Mouse (Mus musculus): ENCODE results near the gene Stap2. TPM values are rescaled to one million over a fixed set of nuclear protein-coding genes. Genes with fewer than 3 reads are reported as not detected.

Gene Stap2
- polyA plus RNA-seq, 1 experiment from 2014 or later = 25.9 TPM

DNA sequence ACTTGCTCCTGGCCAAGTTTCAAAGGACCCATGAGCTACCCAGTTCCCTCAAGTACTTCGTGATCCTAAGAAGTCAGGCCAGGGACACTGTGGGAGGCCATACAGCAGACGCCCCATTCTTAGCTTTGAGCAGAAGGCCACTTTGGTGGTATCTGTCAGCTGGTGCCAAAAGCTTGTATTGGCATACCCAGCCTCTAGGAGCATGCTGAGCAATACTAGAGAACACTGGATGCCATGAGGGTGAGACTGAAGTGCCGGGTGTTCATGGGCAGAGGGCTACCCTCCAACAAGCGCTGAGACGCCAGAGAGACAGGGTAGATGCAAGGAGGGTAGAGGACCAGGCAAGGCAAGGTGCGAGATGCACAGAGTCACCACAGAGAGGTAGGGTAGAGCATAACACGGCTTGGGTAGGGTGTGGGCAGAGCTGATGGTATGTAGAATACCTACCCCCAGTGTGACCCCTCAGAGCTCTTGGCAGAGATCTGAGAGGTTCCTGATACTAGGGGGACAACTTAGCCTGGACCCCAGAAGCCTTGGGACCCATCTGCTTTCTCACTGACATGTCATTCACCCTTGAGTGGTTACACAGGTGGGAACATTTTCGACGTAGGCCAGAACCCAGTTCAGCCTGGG, 25.0 kb upstream of the Stap2 start:
- Histone ChIP-seq H3K36me3 (ENCODE audit: control insufficient read depth, insufficient read depth, low read length) (peaks cover 36% of the 10 kb centered on the region), H3K9ac (ENCODE audit: low read length) (no peak overlapping the region), H3K27ac (ENCODE audit: low read depth) (no peak overlapping the region), H3K4me3 (ENCODE audit: low read depth, low read length) (no peak overlapping the region), H3K27me3 (replicated peaks; ENCODE audit: control insufficient read depth, insufficient read depth, low read length) (no peaks in the 10 kb centered on the region), H3K4me1 (replicated peaks; ENCODE audit: control insufficient read depth, insufficient read depth, low read length) (peaks cover 17% of the 10 kb centered on the region), H3K4me2 (ENCODE audit: low read length) (no peak overlapping the region), H3K9me3 (ENCODE audit: control insufficient read depth, low read length) (no peaks in the 10 kb centered on the region)
- DNase-seq (ENCODE audit: low spot score) (no peak), ATAC-seq (replicated peaks; ENCODE audit: low FRiP score, low TSS enrichment, low read depth) (no peak)
- 87% methylated on average over 9 of the region's 9 CpGs for WGBS

DNA sequence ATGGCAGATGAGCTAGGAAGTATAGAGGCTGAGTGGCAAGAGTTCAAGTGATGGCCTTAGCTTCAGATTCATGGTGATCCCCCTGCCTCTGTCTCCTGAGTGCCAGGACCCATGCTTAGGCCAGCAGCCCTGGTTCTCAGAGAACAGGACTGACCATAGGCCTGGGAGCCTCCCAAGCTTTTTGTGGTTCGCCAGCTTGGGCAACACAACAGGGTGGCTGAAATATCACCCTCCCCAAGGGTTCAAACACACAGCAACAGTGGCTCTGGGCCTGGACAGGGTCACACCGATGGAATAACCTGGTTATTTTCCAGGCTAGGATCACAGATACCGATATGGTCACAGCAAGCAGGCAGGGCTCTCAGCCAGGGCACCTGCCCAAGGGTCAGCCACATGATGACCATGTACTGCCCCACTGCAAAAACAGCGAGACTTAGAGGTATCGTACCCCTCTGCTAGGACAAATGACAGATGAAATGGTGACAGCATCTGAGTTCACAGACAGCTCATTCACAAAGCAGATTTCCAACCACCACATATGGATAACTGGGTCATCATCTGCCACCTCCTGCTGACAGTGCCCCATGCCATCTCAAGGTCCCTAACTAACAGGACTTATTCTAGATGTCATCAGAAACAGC, 22.5 kb upstream of the Stap2 start:
- ATAC-seq (replicated peaks; ENCODE audit: low FRiP score, low TSS enrichment, low read depth) (no peak), DNase-seq (ENCODE audit: low spot score) (no peak)
- H3K36me3 ChIP-seq (ENCODE audit: control insufficient read depth, insufficient read depth, low read length) = peaks cover 27% of the 10 kb centered on the region
- no peak overlapping the region for H3K4me2 ChIP-seq (ENCODE audit: low read length)
- no peak overlapping the region for H3K27ac ChIP-seq (ENCODE audit: low read depth)
- no peaks in the 10 kb centered on the region for H3K27me3 ChIP-seq (replicated peaks; ENCODE audit: control insufficient read depth, insufficient read depth, low read length)
- no peak overlapping the region for H3K4me3 ChIP-seq (ENCODE audit: low read depth, low read length)
- no peak overlapping the region for H3K9ac ChIP-seq (ENCODE audit: low read length)
- H3K9me3 ChIP-seq (ENCODE audit: control insufficient read depth, low read length) = no peaks in the 10 kb centered on the region
- H3K4me1 ChIP-seq (replicated peaks; ENCODE audit: control insufficient read depth, insufficient read depth, low read length) = peaks cover 6% of the 10 kb centered on the region; the same call in 1 of the 2 replicates
- 93% methylated on average over 5 of the region's 5 CpGs for WGBS

DNA sequence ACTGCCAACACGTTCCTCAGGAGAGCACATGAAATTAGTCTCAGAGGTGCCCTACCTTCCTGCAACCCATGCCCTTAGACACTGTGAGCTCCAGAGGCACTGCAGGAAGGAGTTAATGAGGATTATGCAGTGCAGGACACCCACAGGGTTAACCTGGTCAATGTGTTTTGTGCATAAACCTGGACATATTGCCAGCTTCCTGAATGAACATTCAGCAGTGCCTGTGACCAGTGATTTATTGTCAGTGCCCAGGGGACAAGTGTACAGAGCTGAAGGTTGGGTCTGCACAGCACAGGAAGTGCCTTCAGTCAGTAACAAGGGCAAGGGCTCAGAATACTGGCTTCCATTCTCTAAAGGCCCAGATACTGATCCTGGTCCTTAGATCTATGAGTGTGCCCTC, 21.5 kb upstream of the Stap2 start:
- no peak overlapping the region for H3K4me2 ChIP-seq (ENCODE audit: low read length)
- DNase-seq (ENCODE audit: low spot score) (no peak), ATAC-seq (replicated peaks; ENCODE audit: low FRiP score, low TSS enrichment, low read depth) (no peak)
- no peaks in the 10 kb centered on the region for H3K27me3 ChIP-seq (replicated peaks; ENCODE audit: control insufficient read depth, insufficient read depth, low read length)
- no peaks in the 10 kb centered on the region for H3K4me1 ChIP-seq (replicated peaks; ENCODE audit: control insufficient read depth, insufficient read depth, low read length)
- H3K9ac ChIP-seq (ENCODE audit: low read length) = no peak overlapping the region
- H3K4me3 ChIP-seq (ENCODE audit: low read depth, low read length) = no peak overlapping the region
- H3K27ac ChIP-seq (ENCODE audit: low read depth) = no peak overlapping the region
- peaks cover 27% of the 10 kb centered on the region for H3K36me3 ChIP-seq (ENCODE audit: control insufficient read depth, insufficient read depth, low read length)
- 79% methylated on average over 1 of the region's 1 CpGs for WGBS
- H3K9me3 ChIP-seq (ENCODE audit: control insufficient read depth, low read length) = no peaks in the 10 kb centered on the region

DNA sequence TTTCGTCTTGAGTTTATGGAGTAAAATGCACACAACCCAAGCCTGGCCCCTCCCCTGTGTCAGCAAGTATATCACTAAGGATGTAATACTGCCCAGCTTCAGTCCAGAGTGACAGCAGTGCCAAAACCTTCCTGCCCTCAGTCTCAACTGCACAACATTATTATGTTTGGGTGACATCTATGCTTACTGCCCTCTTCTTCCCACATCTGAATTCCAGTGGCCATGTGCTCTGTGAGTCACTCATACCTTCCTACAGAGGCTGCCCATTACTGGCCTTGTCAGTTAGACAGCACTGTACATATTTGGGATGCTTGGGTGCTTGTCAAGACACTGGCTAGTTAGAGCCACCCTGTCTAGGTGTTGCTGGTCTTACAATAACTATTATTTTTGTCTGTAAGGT, 20.9 kb upstream of the Stap2 start:
- Histone ChIP-seq H3K9me3 (ENCODE audit: control insufficient read depth, low read length) (no peaks in the 10 kb centered on the region), H3K27me3 (replicated peaks; ENCODE audit: control insufficient read depth, insufficient read depth, low read length) (no peaks in the 10 kb centered on the region), H3K27ac (ENCODE audit: low read depth) (no peak overlapping the region), H3K9ac (ENCODE audit: low read length) (no peak overlapping the region), H3K4me2 (ENCODE audit: low read length) (no peak overlapping the region), H3K4me1 (replicated peaks; ENCODE audit: control insufficient read depth, insufficient read depth, low read length) (no peaks in the 10 kb centered on the region), H3K36me3 (ENCODE audit: control insufficient read depth, insufficient read depth, low read length) (peaks cover 27% of the 10 kb centered on the region), H3K4me3 (ENCODE audit: low read depth, low read length) (no peak overlapping the region)
- ATAC-seq (replicated peaks; ENCODE audit: low FRiP score, low TSS enrichment, low read depth) (no peak), DNase-seq (ENCODE audit: low spot score) (no peak)
- WGBS = 83% methylated on average over 1 of the region's 1 CpGs

DNA sequence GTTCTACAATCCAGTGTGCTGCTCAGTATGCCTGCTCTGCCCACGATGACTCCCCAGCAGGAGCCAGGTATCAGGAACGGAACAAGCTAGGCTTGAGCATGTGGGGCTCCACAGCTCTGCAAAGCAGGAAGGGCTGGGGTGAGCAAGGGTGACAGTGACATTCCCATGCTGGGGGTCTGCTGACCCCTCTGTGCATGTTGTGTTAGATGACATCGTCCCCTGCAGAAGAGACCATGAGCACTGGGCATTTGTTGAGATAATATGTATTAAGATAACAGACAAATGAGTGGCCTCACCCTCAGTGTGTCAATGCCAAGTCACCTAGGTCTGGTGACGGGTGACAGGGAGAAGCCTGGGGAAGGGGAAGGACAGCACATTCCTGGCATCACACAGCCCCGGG, 19.5 kb upstream of the Stap2 start:
- H3K9me3 ChIP-seq (ENCODE audit: control insufficient read depth, low read length) = no peaks in the 10 kb centered on the region
- H3K36me3 ChIP-seq (ENCODE audit: control insufficient read depth, insufficient read depth, low read length) = peaks cover 34% of the 10 kb centered on the region
- ATAC-seq (replicated peaks; ENCODE audit: low FRiP score, low TSS enrichment, low read depth) = no peak
- H3K9ac ChIP-seq (ENCODE audit: low read length) = no peak overlapping the region
- WGBS = 77% methylated on average over 5 of the region's 5 CpGs
- no peak overlapping the region for H3K4me2 ChIP-seq (ENCODE audit: low read length)
- H3K27me3 ChIP-seq (replicated peaks; ENCODE audit: control insufficient read depth, insufficient read depth, low read length) = no peaks in the 10 kb centered on the region
- no peak for DNase-seq (ENCODE audit: low spot score)
- H3K4me1 ChIP-seq (replicated peaks; ENCODE audit: control insufficient read depth, insufficient read depth, low read length) = no peaks in the 10 kb centered on the region
- H3K27ac ChIP-seq (ENCODE audit: low read depth) = no peak overlapping the region
- H3K4me3 ChIP-seq (ENCODE audit: low read depth, low read length) = no peak overlapping the region

DNA sequence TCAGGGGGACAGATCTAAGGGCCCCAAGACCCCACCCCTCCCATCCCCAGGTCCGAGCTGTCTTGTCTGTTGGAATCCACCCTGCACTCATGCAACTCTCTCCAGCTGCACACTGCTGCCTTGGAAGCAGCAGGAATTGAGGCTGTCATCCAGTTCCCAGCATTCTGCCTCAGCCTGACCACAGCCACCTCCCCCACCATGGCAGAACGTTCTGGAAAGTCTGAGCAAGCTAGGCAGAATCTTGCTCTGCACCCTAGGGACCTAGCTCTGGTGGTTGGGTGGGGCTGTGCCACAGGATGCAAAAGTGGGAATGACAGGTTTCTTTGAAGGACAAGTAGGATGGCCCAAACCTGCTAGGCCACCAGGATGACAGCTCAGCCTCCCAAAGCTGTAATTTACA, 19.1 kb upstream of the Stap2 start:
- no peaks in the 10 kb centered on the region for H3K4me1 ChIP-seq (replicated peaks; ENCODE audit: control insufficient read depth, insufficient read depth, low read length)
- WGBS = 57% methylated on average over 2 of the region's 2 CpGs
- DNase-seq (ENCODE audit: low spot score) (no peak), ATAC-seq (replicated peaks; ENCODE audit: low FRiP score, low TSS enrichment, low read depth) (no peak)
- H3K9me3 ChIP-seq (ENCODE audit: control insufficient read depth, low read length) = no peaks in the 10 kb centered on the region
- H3K4me2 ChIP-seq (ENCODE audit: low read length) = no peak overlapping the region
- H3K9ac ChIP-seq (ENCODE audit: low read length) = no peak overlapping the region
- H3K4me3 ChIP-seq (ENCODE audit: low read depth, low read length) = no peak overlapping the region
- no peak overlapping the region for H3K27ac ChIP-seq (ENCODE audit: low read depth)
- H3K36me3 ChIP-seq (ENCODE audit: control insufficient read depth, insufficient read depth, low read length) = peaks cover 36% of the 10 kb centered on the region
- H3K27me3 ChIP-seq (replicated peaks; ENCODE audit: control insufficient read depth, insufficient read depth, low read length) = no peaks in the 10 kb centered on the region

DNA sequence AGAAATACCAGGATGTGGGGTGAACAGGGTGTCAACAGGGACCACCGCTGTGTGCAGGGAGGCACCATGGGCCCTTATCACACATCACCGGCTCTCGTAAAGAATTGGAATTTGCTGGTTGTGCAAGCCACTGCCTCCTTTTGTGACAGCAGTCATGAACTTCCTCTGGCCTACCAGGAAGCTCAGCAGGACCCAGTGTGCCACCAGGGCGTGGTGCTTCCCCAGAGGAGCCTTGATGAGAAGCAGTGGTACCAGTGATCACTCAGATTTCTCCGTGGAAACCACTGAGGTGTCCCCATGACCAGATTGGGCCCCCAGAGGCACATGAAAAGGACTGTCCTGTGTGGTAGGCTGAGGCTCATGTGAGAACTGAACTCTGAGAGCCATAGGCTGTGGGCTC, 18.0 kb upstream of the Stap2 start:
- peaks cover 35% of the 10 kb centered on the region for H3K36me3 ChIP-seq (ENCODE audit: control insufficient read depth, insufficient read depth, low read length)
- no peaks in the 10 kb centered on the region for H3K9me3 ChIP-seq (ENCODE audit: control insufficient read depth, low read length)
- ATAC-seq (replicated peaks; ENCODE audit: low FRiP score, low TSS enrichment, low read depth) (no peak), DNase-seq (ENCODE audit: low spot score) (no peak)
- H3K4me3 ChIP-seq (ENCODE audit: low read depth, low read length) = no peak overlapping the region
- no peak overlapping the region for H3K27ac ChIP-seq (ENCODE audit: low read depth)
- H3K4me1 ChIP-seq (replicated peaks; ENCODE audit: control insufficient read depth, insufficient read depth, low read length) = no peaks in the 10 kb centered on the region
- WGBS = 75% methylated on average over 5 of the region's 5 CpGs
- no peak overlapping the region for H3K9ac ChIP-seq (ENCODE audit: low read length)
- H3K27me3 ChIP-seq (replicated peaks; ENCODE audit: control insufficient read depth, insufficient read depth, low read length) = no peaks in the 10 kb centered on the region
- H3K4me2 ChIP-seq (ENCODE audit: low read length) = no peak overlapping the region

DNA sequence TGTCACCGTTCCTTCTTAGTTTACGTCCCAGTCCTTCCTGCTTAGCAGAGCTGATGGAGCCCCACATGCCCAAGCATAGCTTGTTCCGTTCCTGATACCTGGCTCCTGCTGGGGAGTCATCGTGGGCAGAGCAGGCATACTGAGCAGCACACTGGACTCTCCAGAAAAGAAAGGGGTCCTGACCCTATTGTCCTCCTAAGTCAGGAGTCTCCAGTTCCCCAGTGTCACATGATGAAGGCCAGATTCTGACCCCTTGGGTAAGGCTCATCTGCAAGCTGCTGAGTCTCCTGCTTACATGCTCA, 17.6 kb upstream of the Stap2 start:
- H3K36me3 ChIP-seq (ENCODE audit: control insufficient read depth, insufficient read depth, low read length) = peaks cover 35% of the 10 kb centered on the region
- H3K27me3 ChIP-seq (replicated peaks; ENCODE audit: control insufficient read depth, insufficient read depth, low read length) = no peaks in the 10 kb centered on the region
- WGBS = 82% methylated on average over 4 of the region's 4 CpGs
- DNase-seq (ENCODE audit: low spot score) (no peak), ATAC-seq (replicated peaks; ENCODE audit: low FRiP score, low TSS enrichment, low read depth) (no peak)
- no peaks in the 10 kb centered on the region for H3K4me1 ChIP-seq (replicated peaks; ENCODE audit: control insufficient read depth, insufficient read depth, low read length)
- no peak overlapping the region for H3K9ac ChIP-seq (ENCODE audit: low read length)
- no peaks in the 10 kb centered on the region for H3K9me3 ChIP-seq (ENCODE audit: control insufficient read depth, low read length)
- H3K4me2 ChIP-seq (ENCODE audit: low read length) = no peak overlapping the region
- no peak overlapping the region for H3K4me3 ChIP-seq (ENCODE audit: low read depth, low read length)
- no peak overlapping the region for H3K27ac ChIP-seq (ENCODE audit: low read depth)
